Mouse (Mus musculus): ENCODE measurements at regions not wholly inside any gene's neighbourhood (a gene's known extent, or its start where the extent isn't known, plus 50 kb on each side); places are given as distances from the start of the nearest gene placed in this dataset.
"Not testable (repeated sequence)": the region's sequence is repeated elsewhere in the genome, so short reads cannot be mapped to it uniquely, and the experiment has no call there.

GRCm38 (mm10) chr10:95745254-95745653 lies 72.0 kb upstream of the Anapc15-ps start:
- Histone ChIP-seq H3K36me3 (ENCODE audit: control insufficient read depth, insufficient read depth, low read length) (no peaks in the 10 kb centered on the region), H3K4me1 (ENCODE audit: control insufficient read depth, insufficient read depth, low read length) (peaks cover 7% of the 10 kb centered on the region), H3K27me3 (ENCODE audit: control insufficient read depth, insufficient read depth, low read length) (no peaks in the 10 kb centered on the region), H3K4me3 (ENCODE audit: control insufficient read depth, low read depth, low read length) (no peak overlapping the region), H3K27ac (ENCODE audit: control insufficient read depth, insufficient read depth, low read depth, low read length) (no peak overlapping the region)
- TF ChIP-seq CTCF (IDR thresholded peaks at IDR 0.05; ENCODE audit: control insufficient read depth, insufficient read depth, insufficient replicate concordance, low read depth, low read length) (no peak), POLR2A (IDR thresholded peaks at IDR 0.05; ENCODE audit: control insufficient read depth, low read depth, low read length) (no peak)

GRCm38 (mm10) chr10:95743627-95744026 lies 70.4 kb upstream of the Anapc15-ps start:
- TF ChIP-seq CTCF (IDR thresholded peaks at IDR 0.05; ENCODE audit: control insufficient read depth, insufficient read depth, insufficient replicate concordance, low read depth, low read length) (no peak), POLR2A (IDR thresholded peaks at IDR 0.05; ENCODE audit: control insufficient read depth, low read depth, low read length) (no peak)
- H3K4me3 ChIP-seq (ENCODE audit: control insufficient read depth, low read depth, low read length) = peak overlapping the region; percentile 13; the same call in 1 of the 2 replicates

DNA sequence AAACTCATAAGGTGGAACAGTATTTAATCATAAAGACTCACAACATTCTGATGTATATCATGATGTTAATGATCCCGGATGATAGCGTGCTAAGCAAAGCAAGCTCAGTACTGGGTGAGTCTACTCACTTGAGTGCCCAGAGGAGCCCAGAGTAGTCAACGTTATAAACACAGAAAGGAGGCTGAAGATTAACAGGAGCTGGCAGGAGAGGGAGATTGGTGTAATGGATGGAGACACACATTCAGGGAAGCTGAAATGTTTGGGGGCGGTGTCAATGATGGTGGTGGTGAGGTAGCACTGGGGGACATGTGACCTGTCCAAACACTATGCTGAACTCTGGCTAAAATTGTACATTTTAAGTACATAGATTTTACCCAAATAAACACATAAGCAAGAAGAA lies 66.2 kb upstream of the Anapc15-ps start:
- H3K27me3 ChIP-seq (ENCODE audit: control insufficient read depth, insufficient read depth, low read length) = no peaks in the 10 kb centered on the region
- H3K27ac ChIP-seq (ENCODE audit: control insufficient read depth, insufficient read depth, low read depth, low read length) = no peak overlapping the region
- no peak for TF ChIP-seq POLR2A (IDR thresholded peaks at IDR 0.05; ENCODE audit: control insufficient read depth, low read depth, low read length)
- no peak for TF ChIP-seq CTCF (IDR thresholded peaks at IDR 0.05; ENCODE audit: control insufficient read depth, insufficient read depth, insufficient replicate concordance, low read depth, low read length)
- no peak overlapping the region for H3K4me3 ChIP-seq (ENCODE audit: control insufficient read depth, low read depth, low read length)
- H3K4me1 ChIP-seq (ENCODE audit: control insufficient read depth, insufficient read depth, low read length) = peaks cover 7% of the 10 kb centered on the region
- no peaks in the 10 kb centered on the region for H3K36me3 ChIP-seq (ENCODE audit: control insufficient read depth, insufficient read depth, low read length)

More at GRCm38 (mm10) chr10:95743627-95744026, 70.4 kb upstream of the Anapc15-ps start:
- Histone ChIP-seq H3K27ac (ENCODE audit: control insufficient read depth, insufficient read depth, low read depth, low read length) (peak overlapping the region; percentile 6; the same call in 1 of the 2 replicates), H3K36me3 (ENCODE audit: control insufficient read depth, insufficient read depth, low read length) (no peaks in the 10 kb centered on the region), H3K27me3 (ENCODE audit: control insufficient read depth, insufficient read depth, low read length) (no peaks in the 10 kb centered on the region), H3K4me1 (ENCODE audit: control insufficient read depth, insufficient read depth, low read length) (peaks cover 7% of the 10 kb centered on the region)

GRCm38 (mm10) chr10:95736743-95737142 lies 63.5 kb upstream of the Anapc15-ps start:
- not testable (repeated sequence) for H3K27ac ChIP-seq (ENCODE audit: control insufficient read depth, insufficient read depth, low read depth, low read length); H3K27me3 ChIP-seq (ENCODE audit: control insufficient read depth, insufficient read depth, low read length); H3K4me3 ChIP-seq (ENCODE audit: control insufficient read depth, low read depth, low read length); H3K4me1 ChIP-seq (ENCODE audit: control insufficient read depth, insufficient read depth, low read length); H3K36me3 ChIP-seq (ENCODE audit: control insufficient read depth, insufficient read depth, low read length)

GRCm38 (mm10) chr10:95731001-95731400 lies 57.8 kb upstream of the Anapc15-ps start:
- peak overlapping the region; percentile 76 for H3K4me3 ChIP-seq (ENCODE audit: control insufficient read depth, low read depth, low read length)

DNA sequence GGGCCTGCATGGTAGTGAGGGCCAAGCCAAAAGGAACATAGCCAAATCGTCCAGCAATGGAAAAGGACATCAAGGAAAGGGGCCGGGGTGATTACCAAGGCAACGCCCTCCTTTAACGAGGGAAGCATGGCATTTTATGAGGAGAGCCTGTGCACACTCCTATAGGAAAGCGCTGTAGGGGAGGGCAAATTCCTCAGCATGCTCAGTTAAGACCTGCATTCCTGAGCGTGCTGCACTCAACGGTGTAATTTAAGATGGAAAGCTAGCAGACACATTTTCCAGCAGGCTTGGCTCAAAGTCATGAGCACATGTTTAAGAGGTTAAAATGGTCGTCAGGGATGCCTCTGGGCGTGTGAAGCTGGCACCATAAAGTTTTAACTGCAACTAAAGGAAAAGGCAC lies 56.6 kb upstream of the Anapc15-ps start:
- Histone ChIP-seq H3K4me1 (ENCODE audit: control insufficient read depth, insufficient read depth, low read length) (peaks cover 5% of the 10 kb centered on the region), H3K27ac (ENCODE audit: control insufficient read depth, insufficient read depth, low read depth, low read length) (no peak overlapping the region), H3K27me3 (ENCODE audit: control insufficient read depth, insufficient read depth, low read length) (no peaks in the 10 kb centered on the region), H3K4me3 (ENCODE audit: control insufficient read depth, low read depth, low read length) (no peak overlapping the region), H3K36me3 (ENCODE audit: control insufficient read depth, insufficient read depth, low read length) (no peaks in the 10 kb centered on the region)
- TF ChIP-seq CTCF (IDR thresholded peaks at IDR 0.05; ENCODE audit: control insufficient read depth, insufficient read depth, insufficient replicate concordance, low read depth, low read length) (no peak), POLR2A (IDR thresholded peaks at IDR 0.05; ENCODE audit: control insufficient read depth, low read depth, low read length) (no peak)

More at GRCm38 (mm10) chr10:95731001-95731400, 57.8 kb upstream of the Anapc15-ps start:
- peaks cover 5% of the 10 kb centered on the region for H3K4me1 ChIP-seq (ENCODE audit: control insufficient read depth, insufficient read depth, low read length)
- H3K27me3 ChIP-seq (ENCODE audit: control insufficient read depth, insufficient read depth, low read length) = no peaks in the 10 kb centered on the region
- TF ChIP-seq POLR2A (IDR thresholded peaks at IDR 0.05; ENCODE audit: control insufficient read depth, low read depth, low read length) (0 out of 2 replicates have a peak, but pooled peaks have one; percentile 31), CTCF (IDR thresholded peaks at IDR 0.05; ENCODE audit: control insufficient read depth, insufficient read depth, insufficient replicate concordance, low read depth, low read length) (no peak)
- H3K36me3 ChIP-seq (ENCODE audit: control insufficient read depth, insufficient read depth, low read length) = no peaks in the 10 kb centered on the region
- H3K27ac ChIP-seq (ENCODE audit: control insufficient read depth, insufficient read depth, low read depth, low read length) = no peak overlapping the region; the same call in 1 of the 2 replicates

DNA sequence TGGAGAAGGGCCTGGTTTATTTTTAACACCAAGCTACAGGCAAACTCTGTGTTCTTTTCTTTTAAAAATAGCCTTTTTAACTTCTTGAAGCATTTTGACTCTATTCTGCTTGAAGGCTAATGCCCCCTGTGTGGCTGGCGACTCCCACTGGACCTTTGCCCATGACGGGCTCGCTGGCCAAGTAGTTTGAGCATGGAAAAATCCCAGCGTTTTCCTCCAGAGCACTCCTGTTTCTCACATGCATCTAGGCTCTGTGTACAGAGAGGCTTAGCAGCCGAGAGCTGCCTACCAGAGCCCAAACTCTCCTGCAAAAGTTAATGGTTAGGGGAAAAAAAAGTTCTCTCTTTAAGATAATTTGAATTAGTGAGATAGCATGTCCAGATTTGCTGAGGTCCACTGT lies 52.7 kb upstream of the Anapc15-ps start:
- H3K4me1 ChIP-seq (ENCODE audit: control insufficient read depth, insufficient read depth, low read length) = peaks cover under 1% of the 10 kb centered on the region; the same call in 1 of the 2 replicates
- H3K27ac ChIP-seq (ENCODE audit: control insufficient read depth, insufficient read depth, low read depth, low read length) = 0 out of 2 replicates have a peak overlapping the region, but pooled peaks have one; percentile 12
- no peaks in the 10 kb centered on the region for H3K36me3 ChIP-seq (ENCODE audit: control insufficient read depth, insufficient read depth, low read length)
- H3K27me3 ChIP-seq (ENCODE audit: control insufficient read depth, insufficient read depth, low read length) = no peaks in the 10 kb centered on the region
- TF ChIP-seq POLR2A (IDR thresholded peaks at IDR 0.05; ENCODE audit: control insufficient read depth, low read depth, low read length) = no peak
- TF ChIP-seq CTCF (IDR thresholded peaks at IDR 0.05; ENCODE audit: control insufficient read depth, insufficient read depth, insufficient replicate concordance, low read depth, low read length) = no peak
- H3K4me3 ChIP-seq (ENCODE audit: control insufficient read depth, low read depth, low read length) = no peak overlapping the region

DNA sequence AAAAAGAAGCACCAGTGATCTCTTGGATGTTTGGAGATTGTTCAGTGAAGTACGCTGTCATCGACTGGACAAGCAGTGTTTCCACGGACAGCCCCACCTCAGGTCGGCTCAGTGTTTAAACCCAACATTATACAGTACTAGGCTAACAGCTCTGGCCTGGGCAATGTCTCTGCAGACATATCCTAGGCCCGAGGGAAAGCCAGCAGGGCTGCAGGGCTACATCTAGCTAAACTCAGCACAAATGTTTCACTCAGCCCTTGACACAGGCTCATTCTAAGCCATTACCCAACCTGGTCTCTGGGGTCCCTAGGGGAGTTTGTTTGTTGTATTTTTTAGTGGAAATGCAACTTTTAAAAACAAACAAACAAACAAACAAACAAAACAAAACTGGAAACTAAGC lies 52.1 kb upstream of the Anapc15-ps start:
- no peak overlapping the region for H3K27ac ChIP-seq (ENCODE audit: control insufficient read depth, insufficient read depth, low read depth, low read length)
- H3K4me3 ChIP-seq (ENCODE audit: control insufficient read depth, low read depth, low read length) = no peak overlapping the region
- no peaks in the 10 kb centered on the region for H3K4me1 ChIP-seq (ENCODE audit: control insufficient read depth, insufficient read depth, low read length)
- no peaks in the 10 kb centered on the region for H3K27me3 ChIP-seq (ENCODE audit: control insufficient read depth, insufficient read depth, low read length)
- H3K36me3 ChIP-seq (ENCODE audit: control insufficient read depth, insufficient read depth, low read length) = no peaks in the 10 kb centered on the region
- no peak for TF ChIP-seq POLR2A (IDR thresholded peaks at IDR 0.05; ENCODE audit: control insufficient read depth, low read depth, low read length)
- TF ChIP-seq CTCF (IDR thresholded peaks at IDR 0.05; ENCODE audit: control insufficient read depth, insufficient read depth, insufficient replicate concordance, low read depth, low read length) = no peak

Measured in testis, adult 2 months (tissue).